Mouse (Mus musculus) CH12.LX (cell line): ENCODE data around the gene Cacna2d2.

Experiments
- CTCF ChIP-seq, 2 experiments: IDR thresholded peaks in 1 of 2; conservative IDR thresholded peaks in 1 of 2; 2 replicates each; pipeline ENCODE4 v1.5.1; 2011 to 2012; ENCODE audit warnings: low read depth in 2 of 2, low read length in 2 of 2, improper control_type of control experiment in 1 of 2, inconsistent platforms in 1 of 2, mild to moderate bottlenecking in 1 of 2, moderate library complexity in 1 of 2
- EP300 ChIP-seq: IDR thresholded peaks from 2 replicates; pipeline ENCODE4 v1.6.1; 2011; ENCODE audit warnings: low read length, improper control_type of control experiment
- HCFC1 ChIP-seq: IDR thresholded peaks from 2 replicates; pipeline ENCODE4 v1.6.1; 2012; ENCODE audit warnings: low read depth, mild to moderate bottlenecking, inconsistent platforms, low read length, improper control_type of control experiment
- MAX ChIP-seq: IDR thresholded peaks from 2 replicates; pipeline ENCODE4 v1.6.1; 2011; ENCODE audit warnings: low read length, improper control_type of control experiment
- MEF2A ChIP-seq: IDR thresholded peaks from 2 replicates; pipeline ENCODE4 v1.6.1; 2014; ENCODE audit warnings: low read depth, mild to moderate bottlenecking, inconsistent platforms, low read length, improper control_type of control experiment, borderline replicate concordance
- MXI1 ChIP-seq: IDR thresholded peaks from 2 replicates; pipeline ENCODE4 v1.6.1; 2011; ENCODE audit warnings: mild to moderate bottlenecking, low read depth, low read length, improper control_type of control experiment
- NRF1 ChIP-seq: IDR thresholded peaks from 2 replicates; pipeline ENCODE4 v1.6.1; 2014; ENCODE audit warnings: low read depth, mild to moderate bottlenecking, inconsistent platforms, low read length, improper control_type of control experiment, moderate library complexity
- USF1 ChIP-seq: IDR thresholded peaks from 2 replicates; pipeline ENCODE4 v1.6.1; 2014; ENCODE audit warnings: low read depth, mild to moderate bottlenecking, inconsistent platforms, low read length, improper control_type of control experiment
- ZKSCAN1 ChIP-seq: IDR thresholded peaks from 2 replicates; pipeline ENCODE4 v1.6.1; 2012; ENCODE audit warnings: low read depth, inconsistent platforms, low read length, improper control_type of control experiment, borderline replicate concordance

DNA sequence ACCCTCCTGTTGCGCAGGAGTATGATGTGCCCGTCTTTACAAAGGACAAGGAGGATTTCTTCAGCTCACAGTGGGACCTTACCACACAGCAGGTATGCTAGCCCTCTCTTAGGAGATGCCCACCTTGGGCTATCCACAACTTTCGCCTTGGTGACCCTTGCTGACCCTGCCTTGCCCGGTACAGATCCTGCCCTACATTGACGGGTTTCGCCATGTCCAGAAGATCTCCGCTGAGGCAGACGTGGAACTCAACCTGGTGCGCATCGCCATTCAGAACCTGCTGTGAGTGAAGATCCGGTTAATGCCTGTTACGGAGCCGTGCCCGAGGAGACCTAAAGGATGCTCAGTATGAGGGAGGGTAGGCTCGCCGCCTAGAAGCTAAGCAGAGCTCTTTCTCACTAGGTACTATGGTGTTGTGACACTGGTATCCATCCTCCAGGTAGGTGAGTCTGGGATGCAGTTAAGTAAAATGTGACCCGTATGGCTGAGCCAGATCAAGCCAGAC lies 144.8 kb downstream of the Cacna2d2 start:
- TF ChIP-seq CTCF (conservative IDR thresholded peaks at IDR 0.05 in 1 of 2, IDR thresholded peaks at IDR 0.05 in 1 of 2; ENCODE audit: low read depth in 2 of 2, low read length in 2 of 2), result no peak
- TF ChIP-seq EP300, result no peak
- no peak for TF ChIP-seq MAX
- no peak for TF ChIP-seq USF1
- TF ChIP-seq MEF2A, result no peak
- TF ChIP-seq MXI1, result no peak
- TF ChIP-seq NRF1, result no peak
- no peak for TF ChIP-seq ZKSCAN1
- no peak for TF ChIP-seq HCFC1
